Mouse (Mus musculus): ENCODE data around the gene Rbfox2.

The Rbfox2 gene

GRCm38 (mm10) chr15:77099756-77100155 lies 207.0 kb downstream of the Rbfox2 start:
- no peaks in the 10 kb centered on the region for H3K27me3 ChIP-seq (ENCODE audit: control insufficient read depth, insufficient read depth, low read length, poor library complexity, severe bottlenecking)
- H3K36me3 ChIP-seq (ENCODE audit: control insufficient read depth, insufficient read depth, low read length, poor library complexity, severe bottlenecking) = no peaks in the 10 kb centered on the region

GRCm38 (mm10) chr15:77097358-77097757 lies 209.4 kb downstream of the Rbfox2 start:
- no peak for DNase-seq (ENCODE audit: low read depth, low spot score)
- H3K36me3 ChIP-seq (ENCODE audit: control insufficient read depth, insufficient read depth, low read length, poor library complexity, severe bottlenecking) = no peaks in the 10 kb centered on the region
- H3K27me3 ChIP-seq (ENCODE audit: control insufficient read depth, insufficient read depth, low read length, poor library complexity, severe bottlenecking) = no peaks in the 10 kb centered on the region

More at GRCm38 (mm10) chr15:77099756-77100155, 207.0 kb downstream of the Rbfox2 start:
- no peak for DNase-seq (ENCODE audit: low read depth, low spot score)

- Histone ChIP-seq H3K36me3 (ENCODE audit: control insufficient read depth, insufficient read depth, low read length, poor library complexity, severe bottlenecking) (no peaks in the 10 kb centered on the region), H3K27me3 (ENCODE audit: control insufficient read depth, insufficient read depth, low read length, poor library complexity, severe bottlenecking) (no peaks in the 10 kb centered on the region)
- no peak for DNase-seq (ENCODE audit: low read depth, low spot score)
Observed at GRCm38 (mm10) chr15:77095216-77095615, 211.6 kb downstream of the Rbfox2 start.

- no peaks in the 10 kb centered on the region for H3K27me3 ChIP-seq (ENCODE audit: control insufficient read depth, insufficient read depth, low read length, poor library complexity, severe bottlenecking)
- no peak for DNase-seq (ENCODE audit: low read depth, low spot score)
- no peaks in the 10 kb centered on the region for H3K36me3 ChIP-seq (ENCODE audit: control insufficient read depth, insufficient read depth, low read length, poor library complexity, severe bottlenecking)
Observed at GRCm38 (mm10) chr15:77094431-77094830, 212.4 kb downstream of the Rbfox2 start.

- Histone ChIP-seq H3K36me3 (ENCODE audit: control insufficient read depth, insufficient read depth, low read length, poor library complexity, severe bottlenecking) (no peaks in the 10 kb centered on the region), H3K27me3 (ENCODE audit: control insufficient read depth, insufficient read depth, low read length, poor library complexity, severe bottlenecking) (no peaks in the 10 kb centered on the region)
- DNase-seq (ENCODE audit: low read depth, low spot score) = no peak
Observed at GRCm38 (mm10) chr15:77091394-77091793, 215.4 kb downstream of the Rbfox2 start.

- Histone ChIP-seq H3K36me3 (ENCODE audit: control insufficient read depth, insufficient read depth, low read length, poor library complexity, severe bottlenecking) (no peaks in the 10 kb centered on the region), H3K27me3 (ENCODE audit: control insufficient read depth, insufficient read depth, low read length, poor library complexity, severe bottlenecking) (no peaks in the 10 kb centered on the region)
- no peak for DNase-seq (ENCODE audit: low read depth, low spot score)
Observed at GRCm38 (mm10) chr15:77090531-77090930, 216.3 kb downstream of the Rbfox2 start.

- H3K27me3 ChIP-seq (ENCODE audit: control insufficient read depth, insufficient read depth, low read length, poor library complexity, severe bottlenecking) = no peaks in the 10 kb centered on the region
- no peaks in the 10 kb centered on the region for H3K36me3 ChIP-seq (ENCODE audit: control insufficient read depth, insufficient read depth, low read length, poor library complexity, severe bottlenecking)
- DNase-seq (ENCODE audit: low read depth, low spot score) = no peak
Observed at GRCm38 (mm10) chr15:77089249-77089648, 217.6 kb downstream of the Rbfox2 start.

GRCm38 (mm10) chr15:77086488-77086887 lies 220.3 kb downstream of the Rbfox2 start:
- Histone ChIP-seq H3K27me3 (ENCODE audit: control insufficient read depth, insufficient read depth, low read length, poor library complexity, severe bottlenecking) (no peaks in the 10 kb centered on the region), H3K36me3 (ENCODE audit: control insufficient read depth, insufficient read depth, low read length, poor library complexity, severe bottlenecking) (no peaks in the 10 kb centered on the region)
- no peak for DNase-seq (ENCODE audit: low read depth, low spot score)

GRCm38 (mm10) chr15:77085818-77086217 lies 221.0 kb downstream of the Rbfox2 start:
- Histone ChIP-seq H3K36me3 (ENCODE audit: control insufficient read depth, insufficient read depth, low read length, poor library complexity, severe bottlenecking) (no peaks in the 10 kb centered on the region), H3K27me3 (ENCODE audit: control insufficient read depth, insufficient read depth, low read length, poor library complexity, severe bottlenecking) (no peaks in the 10 kb centered on the region)
- no peak for DNase-seq (ENCODE audit: low read depth, low spot score)

GRCm38 (mm10) chr15:77081454-77081853 lies 225.3 kb downstream of the Rbfox2 start:
- no peaks in the 10 kb centered on the region for H3K36me3 ChIP-seq (ENCODE audit: control insufficient read depth, insufficient read depth, low read length, poor library complexity, severe bottlenecking)
- DNase-seq (ENCODE audit: low read depth, low spot score) = no peak

GRCm38 (mm10) chr15:77080684-77081254 lies 226.0 kb downstream of the Rbfox2 start:
- H3K36me3 ChIP-seq (ENCODE audit: control insufficient read depth, insufficient read depth, low read length, poor library complexity, severe bottlenecking) = no peaks in the 10 kb centered on the region
- no peaks in the 10 kb centered on the region for H3K27me3 ChIP-seq (ENCODE audit: control insufficient read depth, insufficient read depth, low read length, poor library complexity, severe bottlenecking)
- DNase-seq (ENCODE audit: low read depth, low spot score) = no peak

More at GRCm38 (mm10) chr15:77081454-77081853, 225.3 kb downstream of the Rbfox2 start:
- no peaks in the 10 kb centered on the region for H3K27me3 ChIP-seq (ENCODE audit: control insufficient read depth, insufficient read depth, low read length, poor library complexity, severe bottlenecking)

GRCm38 (mm10) chr15:77079890-77080361 lies 226.9 kb downstream of the Rbfox2 start:
- Histone ChIP-seq H3K36me3 (ENCODE audit: control insufficient read depth, insufficient read depth, low read length, poor library complexity, severe bottlenecking) (no peaks in the 10 kb centered on the region), H3K27me3 (ENCODE audit: control insufficient read depth, insufficient read depth, low read length, poor library complexity, severe bottlenecking) (no peaks in the 10 kb centered on the region)
- DNase-seq (ENCODE audit: low read depth, low spot score) = no peak

- Histone ChIP-seq H3K27me3 (ENCODE audit: control insufficient read depth, insufficient read depth, low read length, poor library complexity, severe bottlenecking) (no peaks in the 10 kb centered on the region), H3K36me3 (ENCODE audit: control insufficient read depth, insufficient read depth, low read length, poor library complexity, severe bottlenecking) (no peaks in the 10 kb centered on the region)
- no peak for DNase-seq (ENCODE audit: low read depth, low spot score)
Observed at GRCm38 (mm10) chr15:77079256-77079822, 227.5 kb downstream of the Rbfox2 start.

GRCm38 (mm10) chr15:77078786-77079185 lies 228.0 kb downstream of the Rbfox2 start:
- no peak for DNase-seq (ENCODE audit: low read depth, low spot score)
- no peaks in the 10 kb centered on the region for H3K27me3 ChIP-seq (ENCODE audit: control insufficient read depth, insufficient read depth, low read length, poor library complexity, severe bottlenecking)

GRCm38 (mm10) chr15:77077906-77078305 lies 228.9 kb downstream of the Rbfox2 start:
- no peaks in the 10 kb centered on the region for H3K27me3 ChIP-seq (ENCODE audit: control insufficient read depth, insufficient read depth, low read length, poor library complexity, severe bottlenecking)

More at GRCm38 (mm10) chr15:77078786-77079185, 228.0 kb downstream of the Rbfox2 start:
- H3K36me3 ChIP-seq (ENCODE audit: control insufficient read depth, insufficient read depth, low read length, poor library complexity, severe bottlenecking) = no peaks in the 10 kb centered on the region

More at GRCm38 (mm10) chr15:77077906-77078305, 228.9 kb downstream of the Rbfox2 start:
- H3K36me3 ChIP-seq (ENCODE audit: control insufficient read depth, insufficient read depth, low read length, poor library complexity, severe bottlenecking) = no peaks in the 10 kb centered on the region
- no peak for DNase-seq (ENCODE audit: low read depth, low spot score)

All from splenic B cell, adult 2 months (primary cell).